In genomic region chr3:120897221-120897620, GRCm38 (mm10) we compare ENCODE assay signal across 15 mouse cellular contexts.
DNase-seq lines count a peak whose midpoint lies in the region; ATAC-seq lines count a peak whose summit lies in the region.
"Had no signal": no experiment of that assay in that cellular context is flagged by ENCODE, and none has a peak within 500 bp of the region (broad histone marks: within the 10 kb centered on the region; RNA-seq: fewer than 3 reads in every experiment).

No protein-coding gene starts in this region.

- no peak for DNase-seq in neural tube, embryonic 10.5 days (ENCODE audit: extremely low spot score, low spot score)
- peak; percentile 15 for DNase-seq in right cerebral cortex, postnatal 14 days
- DNase-seq in natural killer cell, adult 2 months (ENCODE audit: low spot score in 2 of 2), result no peak
- DNase-seq in testis, postnatal 14 days (ENCODE audit: low spot score), result no peak
- DNase-seq: kidney, postnatal 10 days; lung, postnatal 4 days; thymus, adult 18-20 months had no signal

- peaks cover 5% of the 10 kb centered on the region for H3K4me1 ChIP-seq in forebrain, embryonic 13.5 days
- no peaks in the 10 kb centered on the region for H3K4me1 ChIP-seq in forebrain, embryonic 12.5 days
- peaks cover 3% of the 10 kb centered on the region; the same call in 1 of the 2 replicates for H3K4me1 ChIP-seq in neural tube, embryonic 15.5 days
- 0 out of 2 replicates have a peak, but pooled peaks cover 6% of the 10 kb centered on the region for H3K4me1 ChIP-seq in embryonic facial prominence, embryonic 15.5 days
- H3K4me1 ChIP-seq: hindbrain, embryonic 10.5 days; liver, embryonic 15.5 days; midbrain, embryonic 13.5 days; neural tube, embryonic 12.5 days had no signal

- H3K9me3 ChIP-seq in forebrain, embryonic 13.5 days (replicated peaks), result no peaks in the 10 kb centered on the region
- H3K9me3 ChIP-seq in forebrain, embryonic 12.5 days, result no peaks in the 10 kb centered on the region
- no peaks in the 10 kb centered on the region for H3K9me3 ChIP-seq in neural tube, embryonic 15.5 days (replicated peaks)
- H3K9me3 ChIP-seq in embryonic facial prominence, embryonic 15.5 days (replicated peaks), result no peaks in the 10 kb centered on the region
- H3K9me3 ChIP-seq: hindbrain, embryonic 10.5 days; liver, embryonic 15.5 days; midbrain, embryonic 13.5 days; neural tube, embryonic 12.5 days had no signal

- H3K27me3 ChIP-seq in forebrain, embryonic 13.5 days, result no peaks in the 10 kb centered on the region
- no peaks in the 10 kb centered on the region for H3K27me3 ChIP-seq in forebrain, embryonic 12.5 days
- no peaks in the 10 kb centered on the region for H3K27me3 ChIP-seq in neural tube, embryonic 15.5 days (replicated peaks)
- H3K27me3 ChIP-seq in embryonic facial prominence, embryonic 15.5 days, result no peaks in the 10 kb centered on the region
- H3K27me3 ChIP-seq: liver, embryonic 15.5 days; midbrain, embryonic 13.5 days; neural tube, embryonic 12.5 days had no signal

- 87% methylated on average over 12 of the region's 12 CpGs for WGBS in forebrain, embryonic 13.5 days
- 92% methylated on average over 12 of the region's 12 CpGs for WGBS in forebrain, embryonic 12.5 days
- 84% methylated on average over 12 of the region's 12 CpGs for WGBS in neural tube, embryonic 15.5 days
- WGBS in embryonic facial prominence, embryonic 15.5 days, result 58% methylated on average over 12 of the region's 12 CpGs

- H3K27ac ChIP-seq in forebrain, embryonic 13.5 days, result no peak overlapping the region
- no peak overlapping the region for H3K27ac ChIP-seq in forebrain, embryonic 12.5 days
- peak overlapping the region; percentile 6; the same call in 1 of the 2 replicates for H3K27ac ChIP-seq in neural tube, embryonic 15.5 days (replicated peaks)
- no peak overlapping the region for H3K27ac ChIP-seq in embryonic facial prominence, embryonic 15.5 days (replicated peaks)
- H3K27ac ChIP-seq: hindbrain, embryonic 10.5 days; liver, embryonic 15.5 days; midbrain, embryonic 13.5 days; neural tube, embryonic 12.5 days had no signal

- no peaks in the 10 kb centered on the region for H3K36me3 ChIP-seq in forebrain, embryonic 13.5 days (ENCODE audit: poor library complexity, severe bottlenecking)
- no peaks in the 10 kb centered on the region for H3K36me3 ChIP-seq in forebrain, embryonic 12.5 days (replicated peaks)
- no peaks in the 10 kb centered on the region for H3K36me3 ChIP-seq in neural tube, embryonic 15.5 days
- H3K36me3 ChIP-seq in embryonic facial prominence, embryonic 15.5 days, result no peaks in the 10 kb centered on the region
- H3K36me3 ChIP-seq: hindbrain, embryonic 10.5 days; liver, embryonic 15.5 days; midbrain, embryonic 13.5 days; neural tube, embryonic 12.5 days had no signal

- ATAC-seq in forebrain, embryonic 13.5 days, result 0 out of 2 replicates have a peak, but pooled peaks have one; percentile 28
- no peak for ATAC-seq in forebrain, embryonic 12.5 days (ENCODE audit: low FRiP score)
- no peak for ATAC-seq in neural tube, embryonic 15.5 days (ENCODE audit: low FRiP score)
- no peak for ATAC-seq in embryonic facial prominence, embryonic 15.5 days (ENCODE audit: insufficient number of reproducible peaks, low FRiP score, low TSS enrichment, low read depth)
- ATAC-seq: midbrain, embryonic 13.5 days had no signal

- H3K9ac ChIP-seq in forebrain, embryonic 13.5 days, result no peak overlapping the region
- H3K9ac ChIP-seq in forebrain, embryonic 12.5 days, result no peak overlapping the region
- H3K9ac ChIP-seq in neural tube, embryonic 15.5 days (replicated peaks), result no peak overlapping the region
- H3K9ac ChIP-seq in embryonic facial prominence, embryonic 15.5 days, result no peak overlapping the region
- H3K9ac ChIP-seq: liver, embryonic 15.5 days; midbrain, embryonic 13.5 days; neural tube, embryonic 12.5 days had no signal

- H3K4me3 ChIP-seq in forebrain, embryonic 13.5 days, result no peak overlapping the region
- H3K4me3 ChIP-seq in forebrain, embryonic 12.5 days (replicated peaks), result no peak overlapping the region
- no peak overlapping the region for H3K4me3 ChIP-seq in neural tube, embryonic 15.5 days (replicated peaks)
- no peak overlapping the region for H3K4me3 ChIP-seq in embryonic facial prominence, embryonic 15.5 days (replicated peaks)
- H3K4me3 ChIP-seq: hindbrain, embryonic 10.5 days; liver, embryonic 15.5 days; midbrain, embryonic 13.5 days; neural tube, embryonic 12.5 days had no signal

- H3K4me2 ChIP-seq in forebrain, embryonic 13.5 days, result no peak overlapping the region
- H3K4me2 ChIP-seq in forebrain, embryonic 12.5 days, result no peak overlapping the region
- H3K4me2 ChIP-seq in neural tube, embryonic 15.5 days, result no peak overlapping the region
- 0 out of 2 replicates have a peak overlapping the region, but pooled peaks have one; percentile 13 for H3K4me2 ChIP-seq in embryonic facial prominence, embryonic 15.5 days (replicated peaks)
- H3K4me2 ChIP-seq: liver, embryonic 15.5 days; midbrain, embryonic 13.5 days; neural tube, embryonic 12.5 days had no signal
